Mouse (Mus musculus): ENCODE results near the gene Ms4a6d.

- TF ChIP-seq CTCF (IDR thresholded peaks at IDR 0.05; ENCODE audit: low read depth) (no peak), EP300 (IDR thresholded peaks at IDR 0.05; ENCODE audit: low read depth) (no peak)
Measured at GRCm38 (mm10) chr19:11633732-11634131, 29.1 kb upstream of the Ms4a6d start.
